Mouse (Mus musculus) cortical plate, adult 2 months (tissue): Measurements from ENCODE around the gene Strn3.

Source experiments
- CTCF ChIP-seq: fragments of 200-500 bp; IDR thresholded peaks from 2 replicates; pipeline ENCODE4 v1.5.1; 2011; ENCODE audit warnings: mild to moderate bottlenecking, control low read depth, low read length; ENCODE audit not compliant: insufficient read depth; ENCODE audit errors: extremely low read depth
- POLR2A ChIP-seq: fragments of 200-500 bp; IDR thresholded peaks from 2 replicates; pipeline ENCODE4 v1.6.1; 2011; ENCODE audit warnings: mild to moderate bottlenecking, low read length, control low read depth; ENCODE audit not compliant: insufficient read depth; ENCODE audit errors: extremely low read depth

DNA sequence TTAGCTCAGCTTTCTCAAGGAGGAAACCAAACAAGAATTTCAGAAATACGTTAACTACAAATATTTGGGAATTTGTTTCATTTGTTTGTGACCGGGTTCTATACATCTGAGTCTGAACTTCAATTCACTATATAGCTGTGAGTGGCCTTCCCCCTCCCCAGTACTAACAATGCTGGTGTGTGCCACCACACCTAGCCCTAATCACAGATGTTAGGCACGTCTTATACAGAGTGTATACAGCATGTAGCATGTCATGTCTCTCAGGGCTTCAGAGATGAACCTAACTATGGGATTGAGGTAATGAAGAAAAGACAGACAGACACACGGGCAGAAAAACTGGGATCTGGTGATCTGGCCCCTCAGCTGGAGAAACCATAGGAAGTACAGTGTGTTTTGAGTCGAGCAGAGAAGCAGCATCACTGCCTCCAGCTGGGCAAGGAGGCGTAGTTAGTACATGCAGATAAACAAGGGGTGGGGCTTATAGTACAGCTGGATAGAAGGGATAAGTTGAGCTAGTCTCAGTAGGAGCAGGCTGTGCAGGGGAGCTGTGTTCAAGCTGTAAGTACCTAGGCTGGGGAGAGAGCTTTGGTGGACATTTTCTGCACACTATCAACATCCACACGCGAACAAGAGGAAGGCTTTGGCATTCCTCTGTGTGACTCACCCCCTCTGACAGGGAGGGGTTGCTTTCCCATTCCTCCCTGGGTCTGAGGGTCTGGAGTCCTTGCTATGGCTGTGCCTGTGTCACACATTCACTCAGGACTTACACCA, 8.1 kb upstream of the Strn3 start:
- TF ChIP-seq POLR2A = no peak
- TF ChIP-seq CTCF = no peak
